Mouse (Mus musculus): ENCODE results near the gene Ppp2r1b.

DNA sequence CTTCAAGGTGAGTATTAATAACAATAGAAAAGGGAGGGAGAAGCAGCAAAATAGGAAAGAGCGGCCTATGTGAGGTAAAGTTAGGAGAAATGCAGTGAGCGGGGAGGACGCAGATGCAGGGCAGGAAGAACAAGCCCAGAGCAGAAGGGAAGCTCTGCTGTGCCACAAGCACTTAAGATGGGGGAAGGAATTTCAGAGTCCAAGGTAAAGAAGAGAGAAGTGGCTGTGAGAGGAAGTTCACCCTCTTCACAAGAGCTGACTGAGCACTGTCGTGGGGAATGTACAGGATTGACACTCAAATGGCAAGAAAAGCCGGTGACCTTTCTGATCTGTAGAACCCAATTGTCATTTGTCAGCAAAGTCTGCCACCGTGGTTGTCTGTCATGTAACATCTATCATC is 27.1 kb upstream of the Ppp2r1b start:
- TF ChIP-seq POLR2A (IDR thresholded peaks at IDR 0.05; ENCODE audit: insufficient read length, low read depth) (no peak), MAX (IDR thresholded peaks at IDR 0.05; ENCODE audit: low read depth) (no peak), POLR2AphosphoS2 (IDR thresholded peaks at IDR 0.05; ENCODE audit: insufficient read length, low read depth) (no peak), E2F4 (IDR thresholded peaks at IDR 0.05; ENCODE audit: insufficient read depth) (no peak), USF1 (IDR thresholded peaks at IDR 0.05; ENCODE audit: low read depth) (no peak), TCF12 (IDR thresholded peaks at IDR 0.05; ENCODE audit: insufficient read depth, poor library complexity, severe bottlenecking) (no peak)
